Mouse (Mus musculus) kidney, embryonic 14.5 days (tissue): ENCODE results near the gene Dnah8. TPM values are rescaled to one million over a fixed set of nuclear protein-coding genes. Genes with fewer than 3 reads are reported as not detected.

Experiments
- ATAC-seq: fragments of 200-750 bp; cut with Nextera tagmentation; 2 replicates; pipeline ENCODE4 v1.8.0; 2017; ENCODE audit warnings: moderate number of reproducible peaks, mild to moderate bottlenecking, moderate TSS enrichment, moderate library complexity; ENCODE audit not compliant: low FRiP score, low TSS enrichment
- H3K27ac ChIP-seq: fragments of 300-500 bp; sonication (generic); 2 replicates; pipeline ENCODE4 v1.5.1; 2014; ENCODE audit warnings: low read depth, mild to moderate bottlenecking, low read length, moderate library complexity, mixed read lengths
- H3K27me3 ChIP-seq: fragments of 300-500 bp; sonication (generic); 2 replicates; pipeline ENCODE4 v1.6.1; 2014; ENCODE audit warnings: mild to moderate bottlenecking, low read length; ENCODE audit not compliant: control insufficient read depth, insufficient read depth
- H3K36me3 ChIP-seq: fragments of 300-500 bp; sonication (generic); 2 replicates; pipeline ENCODE4 v1.6.1; 2014; ENCODE audit warnings: low read length, mixed read lengths; ENCODE audit not compliant: control insufficient read depth, insufficient read depth
- H3K4me1 ChIP-seq: fragments of 300-500 bp; sonication (generic); 2 replicates; pipeline ENCODE4 v1.6.1; 2014; ENCODE audit warnings: low read length, mixed read lengths; ENCODE audit not compliant: control insufficient read depth, insufficient read depth
- H3K4me2 ChIP-seq: fragments of 300-500 bp; sonication (generic); replicated peaks from 2 replicates; pipeline ENCODE4 v1.6.1; 2014; ENCODE audit warnings: low read depth, mild to moderate bottlenecking, low read length
- H3K4me3 ChIP-seq: fragments of 300-500 bp; sonication (generic); 2 replicates; pipeline ENCODE4 v1.5.1; 2014; ENCODE audit warnings: mild to moderate bottlenecking, low read length
- H3K9ac ChIP-seq: fragments of 300-500 bp; sonication (generic); 2 replicates; pipeline ENCODE4 v1.6.1; 2014; ENCODE audit warnings: low read depth, mild to moderate bottlenecking, low read length, moderate library complexity
- H3K9me3 ChIP-seq: fragments of 300-500 bp; sonication (generic); 2 replicates; pipeline ENCODE4 v1.6.1; 2016; ENCODE audit warnings: low read length; ENCODE audit not compliant: control insufficient read depth
- WGBS: fragments of 180-500 bp; shearing (Covaris S2); extraction: QIAGEN DNeasy Blood & Tissue Kit; methylation state at CpG from one replicate; pipeline ENCODE4 v1.1.7; 2014; 5-methylcytosine and 5-hydroxymethylcytosine counted together
- polyA plus RNA-seq: library from polyadenylated mRNA; unstranded; fragments of >200 nt; fragmentation: Nextera tagmentation; extraction: Ambion mirVana; gene quantifications from 2 replicates; pipeline ENCODE4 v1.2.1, GENCODE M21; 2014

The Dnah8 gene
- polyA plus RNA-seq, 1 experiment from 2014 or later: 0.61 TPM

- Histone ChIP-seq H3K27ac (no peak overlapping the region), H3K4me3 (no peak overlapping the region), H3K9me3 (no peaks in the 10 kb centered on the region), H3K27me3 (no peaks in the 10 kb centered on the region), H3K9ac (no peak overlapping the region), H3K4me1 (no peaks in the 10 kb centered on the region), H3K4me2 (no peak overlapping the region), H3K36me3 (no peaks in the 10 kb centered on the region)
- 71% methylated on average over 6 of the region's 6 CpGs for WGBS
- ATAC-seq: no peak
These were observed 197.0 kb downstream of the Dnah8 start for GRCm38 (mm10) chr17:30821115-30821514.

GRCm38 (mm10) chr17:30824473-30824872 lies 200.3 kb downstream of the Dnah8 start:
- Histone ChIP-seq H3K27me3 (no peaks in the 10 kb centered on the region), H3K36me3 (no peaks in the 10 kb centered on the region), H3K27ac (no peak overlapping the region), H3K9me3 (no peaks in the 10 kb centered on the region), H3K4me2 (no peak overlapping the region), H3K4me3 (no peak overlapping the region), H3K4me1 (no peaks in the 10 kb centered on the region), H3K9ac (no peak overlapping the region)
- ATAC-seq: no peak
- 83% methylated on average over 7 of the region's 7 CpGs for WGBS

GRCm38 (mm10) chr17:30825731-30826304 lies 201.7 kb downstream of the Dnah8 start:
- no peak overlapping the region for H3K9ac ChIP-seq
- no peaks in the 10 kb centered on the region for H3K9me3 ChIP-seq
- no peak overlapping the region for H3K27ac ChIP-seq
- no peaks in the 10 kb centered on the region for H3K27me3 ChIP-seq
- H3K4me2 ChIP-seq: no peak overlapping the region
- no peak for ATAC-seq
- 61% methylated on average over 11 of the region's 11 CpGs for WGBS
- no peak overlapping the region for H3K4me3 ChIP-seq
- no peaks in the 10 kb centered on the region for H3K4me1 ChIP-seq
- H3K36me3 ChIP-seq: no peaks in the 10 kb centered on the region

- whole genome bisulfite sequencing: 93% methylated on average over 2 of the region's 2 CpGs
- 0 out of 2 replicates have a peak, but pooled peaks cover 2% of the 10 kb centered on the region for H3K9me3 ChIP-seq
These were observed 207.0 kb downstream of the Dnah8 start for GRCm38 (mm10) chr17:30831170-30831569.

GRCm38 (mm10) chr17:30835419-30835818 lies 211.3 kb downstream of the Dnah8 start:
- 84% methylated on average over 4 of the region's 4 CpGs for WGBS
- no peak overlapping the region for H3K4me2 ChIP-seq
- H3K9me3 ChIP-seq: 0 out of 2 replicates have a peak, but pooled peaks cover 2% of the 10 kb centered on the region
- no peak overlapping the region for H3K4me3 ChIP-seq
- H3K27me3 ChIP-seq: no peaks in the 10 kb centered on the region
- no peak overlapping the region for H3K27ac ChIP-seq
- H3K36me3 ChIP-seq: no peaks in the 10 kb centered on the region
- no peak for ATAC-seq
- H3K9ac ChIP-seq: no peak overlapping the region
- no peaks in the 10 kb centered on the region for H3K4me1 ChIP-seq

More at GRCm38 (mm10) chr17:30831170-30831569, 207.0 kb downstream of the Dnah8 start:
- H3K27ac ChIP-seq: no peak overlapping the region
- no peaks in the 10 kb centered on the region for H3K4me1 ChIP-seq
- H3K36me3 ChIP-seq: no peaks in the 10 kb centered on the region
- H3K4me3 ChIP-seq: no peak overlapping the region
- H3K9ac ChIP-seq: no peak overlapping the region
- ATAC-seq: no peak
- no peak overlapping the region for H3K4me2 ChIP-seq
- no peaks in the 10 kb centered on the region for H3K27me3 ChIP-seq

- no peak overlapping the region for H3K9ac ChIP-seq
- H3K9me3 ChIP-seq: no peaks in the 10 kb centered on the region
- no peaks in the 10 kb centered on the region for H3K36me3 ChIP-seq
- no peak overlapping the region for H3K4me2 ChIP-seq
- H3K27me3 ChIP-seq: no peaks in the 10 kb centered on the region
- no peak overlapping the region for H3K4me3 ChIP-seq
- no peak overlapping the region for H3K27ac ChIP-seq
- no peak for ATAC-seq
- 66% methylated on average over 1 of the region's 1 CpGs for WGBS
- no peaks in the 10 kb centered on the region for H3K4me1 ChIP-seq
These were observed 212.9 kb downstream of the Dnah8 start for GRCm38 (mm10) chr17:30837031-30837430.

- no peak for ATAC-seq
- Histone ChIP-seq H3K4me1 (no peaks in the 10 kb centered on the region), H3K9me3 (no peaks in the 10 kb centered on the region), H3K36me3 (no peaks in the 10 kb centered on the region), H3K9ac (no peak overlapping the region), H3K4me2 (no peak overlapping the region), H3K27me3 (no peaks in the 10 kb centered on the region), H3K27ac (no peak overlapping the region), H3K4me3 (no peak overlapping the region)
- WGBS: 83% methylated on average over 9 of the region's 9 CpGs
These were observed 215.9 kb downstream of the Dnah8 start for GRCm38 (mm10) chr17:30840046-30840445.

- H3K4me2 ChIP-seq: no peak overlapping the region
- ATAC-seq: no peak
- H3K9ac ChIP-seq: no peak overlapping the region
- no peaks in the 10 kb centered on the region for H3K36me3 ChIP-seq
- no peaks in the 10 kb centered on the region for H3K27me3 ChIP-seq
- H3K9me3 ChIP-seq: no peaks in the 10 kb centered on the region
- no peak overlapping the region for H3K27ac ChIP-seq
- H3K4me3 ChIP-seq: no peak overlapping the region
- 58% methylated on average over 6 of the region's 6 CpGs for WGBS
- no peaks in the 10 kb centered on the region for H3K4me1 ChIP-seq
These were observed 218.2 kb downstream of the Dnah8 start for GRCm38 (mm10) chr17:30842312-30842711.

GRCm38 (mm10) chr17:30844321-30844791 lies 220.2 kb downstream of the Dnah8 start:
- Histone ChIP-seq H3K4me2 (no peak overlapping the region; the same call in 1 of the 2 replicates), H3K9me3 (no peaks in the 10 kb centered on the region), H3K4me1 (no peaks in the 10 kb centered on the region), H3K4me3 (no peak overlapping the region), H3K27ac (no peak overlapping the region), H3K9ac (no peak overlapping the region), H3K36me3 (no peaks in the 10 kb centered on the region), H3K27me3 (no peaks in the 10 kb centered on the region)
- WGBS: 37% methylated on average over 9 of the region's 9 CpGs
- ATAC-seq: no peak
